8 mouse cellular contexts compared by ENCODE assay signal in the genomic region with DNA sequence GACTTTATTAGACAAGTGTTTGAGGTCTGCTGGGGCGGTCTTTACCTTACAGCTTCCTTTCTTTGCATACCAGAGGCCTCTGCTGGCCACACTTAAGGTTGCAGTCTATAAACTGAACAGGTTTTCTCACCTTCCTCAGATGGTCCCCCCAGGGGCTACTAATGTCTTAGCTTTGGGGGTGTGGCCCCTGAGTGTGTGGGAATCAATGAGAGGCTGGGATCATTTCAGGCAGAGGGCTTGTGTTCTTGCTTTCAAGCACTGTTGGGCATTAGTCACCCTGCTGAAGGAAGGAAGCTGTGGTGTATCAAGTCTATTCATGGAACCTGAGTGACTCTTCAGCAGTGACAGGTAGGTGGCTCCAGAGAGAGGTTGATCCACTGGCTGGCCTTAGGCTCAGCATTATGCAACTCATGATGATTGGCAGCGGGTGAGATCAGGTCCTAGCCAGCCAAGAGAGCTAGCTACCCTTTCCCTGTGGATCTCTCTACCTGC. TPM values are rescaled to one million over a fixed set of nuclear protein-coding genes. Genes with fewer than 3 reads are reported as not detected.
A peak's percentile ranks its signal among the peaks of the same experiment; 100 is the strongest.
DNase-seq lines count a peak whose midpoint lies in the region; ATAC-seq and TF ChIP-seq lines count a peak whose summit lies in the region.

No protein-coding gene starts in this region.

- no peak overlapping the region for H3K9ac ChIP-seq in heart, embryonic 12.5 days
- H3K9ac ChIP-seq in kidney, embryonic 14.5 days (ENCODE audit: low read depth, low read length) = no peak overlapping the region

- no peaks in the 10 kb centered on the region for H3K36me3 ChIP-seq in heart, embryonic 12.5 days
- H3K36me3 ChIP-seq in E14TG2a.4 (ENCODE audit: insufficient read depth, low read length) = no peaks in the 10 kb centered on the region
- no peaks in the 10 kb centered on the region for H3K36me3 ChIP-seq in kidney, embryonic 14.5 days (ENCODE audit: control insufficient read depth, insufficient read depth, low read length)

- peak; percentile 26; the same call in 1 of the 2 replicates for TF ChIP-seq CTCF in E14TG2a.4 (conservative IDR thresholded peaks at IDR 0.05; ENCODE audit: low read length)

- H3K27ac ChIP-seq in heart, embryonic 12.5 days (ENCODE audit: poor library complexity, severe bottlenecking) = no peak overlapping the region
- no peak overlapping the region for H3K27ac ChIP-seq in kidney, embryonic 14.5 days (ENCODE audit: low read depth, low read length)

- 43% methylated on average over 2 of the region's 2 CpGs for WGBS in heart, embryonic 12.5 days
- 53% methylated on average over 2 of the region's 2 CpGs for WGBS in kidney, embryonic 14.5 days

- no peaks in the 10 kb centered on the region for H3K9me3 ChIP-seq in heart, embryonic 12.5 days (replicated peaks)
- no peaks in the 10 kb centered on the region for H3K9me3 ChIP-seq in E14TG2a.4 (ENCODE audit: low read length)
- H3K9me3 ChIP-seq in kidney, embryonic 14.5 days (ENCODE audit: control insufficient read depth, low read length) = no peaks in the 10 kb centered on the region

- H3K4me2 ChIP-seq in heart, embryonic 12.5 days = no peak overlapping the region
- no peak overlapping the region for H3K4me2 ChIP-seq in kidney, embryonic 14.5 days (replicated peaks; ENCODE audit: low read depth, low read length)

- H3K4me1 ChIP-seq in heart, embryonic 12.5 days (replicated peaks) = no peaks in the 10 kb centered on the region
- H3K4me1 ChIP-seq in E14TG2a.4 (replicated peaks; ENCODE audit: low read depth, low read length) = peaks cover 3% of the 10 kb centered on the region; the same call in 1 of the 2 replicates
- no peaks in the 10 kb centered on the region for H3K4me1 ChIP-seq in kidney, embryonic 14.5 days (ENCODE audit: control insufficient read depth, insufficient read depth, low read length)

- ATAC-seq in heart, embryonic 12.5 days (ENCODE audit: insufficient number of reproducible peaks, low FRiP score) = peak; percentile 33; the same call in 1 of the 2 replicates
- 0 out of 2 replicates have a peak, but pooled peaks have one; percentile 43 for ATAC-seq in kidney, embryonic 14.5 days (ENCODE audit: low FRiP score, low TSS enrichment)

- no peak overlapping the region for H3K4me3 ChIP-seq in heart, embryonic 12.5 days
- H3K4me3 ChIP-seq in E14TG2a.4 (replicated peaks; ENCODE audit: low read length) = no peak overlapping the region
- H3K4me3 ChIP-seq in kidney, embryonic 14.5 days (ENCODE audit: low read length) = no peak overlapping the region

- H3K27me3 ChIP-seq in heart, embryonic 12.5 days (replicated peaks) = no peaks in the 10 kb centered on the region
- H3K27me3 ChIP-seq in E14TG2a.4 (ENCODE audit: insufficient read depth, low read length) = no peaks in the 10 kb centered on the region
- no peaks in the 10 kb centered on the region for H3K27me3 ChIP-seq in kidney, embryonic 14.5 days (ENCODE audit: control insufficient read depth, insufficient read depth, low read length)

- no peak for DNase-seq in heart, adult 8-10 months (ENCODE audit: low spot score)
- DNase-seq in cerebellum, adult 9-11 months = peak; percentile 81
- peak; percentile 57 for DNase-seq in retina, postnatal 1 day
- DNase-seq in spleen, adult 18-20 months = no peak
- DNase-seq in right cerebral cortex, adult 18-20 months = no peak

RNA-seq across cellular contexts. Expression of a gene that starts 39.6 kb away (rescaled TPM):
- 12.6 and 13.0 TPM in 2 replicates for polyA plus RNA-seq in heart, embryonic 12.5 days (2016; fragmentation: Nextera tagmentation; extraction: Ambion mirVana)
- 10 to 100 TPM; 18.7 to 20.1 (median 19.6) TPM for total RNA-seq in heart, adult 8-10 months (2022)
- polyA plus RNA-seq in kidney, embryonic 14.5 days (2014; fragmentation: Nextera tagmentation; extraction: Ambion mirVana) = 9.9 and 18.4 TPM in 2 replicates

Comparison
In these comparisons a context has a peak if more than half of its experiments do, and no peak if none do; other contexts are left out.
1. DNase-seq: peak in cerebellum, adult 9-11 months (single experiment) and retina, postnatal 1 day (single experiment); none in heart, adult 8-10 months (single experiment), spleen, adult 18-20 months (0 of 2) and right cerebral cortex, adult 18-20 months (single experiment).